Mouse (Mus musculus) megakaryocyte, embryonic 14.5 days (primary cell): ENCODE measurements around the gene 6030408B16Rik. TPM values are rescaled to one million over a fixed set of nuclear protein-coding genes. Genes with fewer than 3 reads are reported as not detected.

ENCODE experiments used
- H3K27me3 ChIP-seq: replicated peaks from 2 replicates; pipeline ENCODE3; 2012; ENCODE audit warnings: inconsistent platforms
- H3K36me3 ChIP-seq: replicated peaks from 2 replicates; pipeline ENCODE3; 2012; ENCODE audit warnings: low read length, inconsistent platforms, mixed read lengths
- H3K4me1 ChIP-seq: 2 replicates; pipeline ENCODE4 v1.6.1; 2012; ENCODE audit warnings: inconsistent platforms
- H3K4me3 ChIP-seq: replicated peaks from 2 replicates; pipeline ENCODE3; 2012; ENCODE audit warnings: moderate library complexity, mild to moderate bottlenecking, inconsistent platforms
- H3K9me3 ChIP-seq: 2 replicates; pipeline ENCODE4 v1.6.1; 2012; ENCODE audit warnings: inconsistent platforms
- FLI1 ChIP-seq: IDR thresholded peaks from 2 replicates; pipeline ENCODE4 v1.6.1; 2012; ENCODE audit warnings: low read length, inconsistent platforms, mixed read lengths
- GATA1 ChIP-seq: IDR thresholded peaks from 3 replicates; pipeline ENCODE4 v1.6.1; 2012; ENCODE audit warnings: mixed read lengths, low read length, inconsistent platforms, borderline replicate concordance
- polyA plus RNA-seq: library from polyadenylated mRNA; stranded (reverse); fragments of >175 nt; gene quantifications from 2 replicates; pipeline ENCODE4 v1.2.3, GENCODE M21; 2012; ENCODE audit warnings: low replicate concordance; ENCODE audit not compliant: insufficient read depth

The 6030408B16Rik gene
- polyA plus RNA-seq, 1 experiment: not detected

- Histone ChIP-seq H3K4me3 (peak within 1 kb of the TSS; percentile 91), H3K4me1 (peaks cover 85% of the 10 kb centered on the region), H3K27me3 (peaks cover 43% of the 10 kb centered on the region), H3K9me3 (peaks cover 17% of the 10 kb centered on the region), H3K36me3 (peaks cover 2% of the 10 kb centered on the region)
- TF ChIP-seq FLI1: no peak
- no peak for TF ChIP-seq GATA1
Observed at GRCm38 (mm10) chr15:101253886-101254795, 38.9 kb upstream of the 6030408B16Rik start, which contains the start of gene Nr4a1. TSS of gene Nr4a1 (plus strand) at chr15:101254269.

DNA sequence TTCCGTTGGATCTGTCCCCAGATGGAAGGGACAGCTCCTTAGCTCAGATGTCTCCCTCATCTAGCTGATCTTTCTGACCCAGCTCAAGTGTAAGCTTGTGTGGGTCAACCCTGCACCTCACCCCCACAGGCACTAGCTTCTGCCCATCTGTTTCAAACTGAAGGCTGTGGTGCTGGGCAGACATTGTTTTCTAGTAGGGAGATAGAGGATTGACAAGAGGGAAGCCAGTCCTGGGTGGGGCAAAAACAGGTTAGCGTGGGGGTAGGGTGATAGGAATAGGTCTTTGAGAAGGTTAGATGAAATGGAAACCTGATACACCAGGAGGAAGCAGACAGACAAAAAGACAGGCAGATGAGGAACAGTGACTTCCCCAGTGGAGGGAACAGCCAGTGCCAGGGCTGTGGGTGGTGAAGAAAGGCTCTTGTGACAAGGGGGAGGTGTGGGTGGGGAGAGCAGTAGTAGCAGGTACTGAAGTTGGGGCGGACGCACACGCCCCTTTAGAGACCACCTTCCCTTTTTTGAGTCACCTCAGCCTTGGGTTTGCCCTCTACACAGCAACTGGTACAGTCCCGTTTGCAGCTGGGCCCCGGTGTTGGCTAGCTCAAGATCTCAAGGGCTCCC is 37.1 kb upstream of the 6030408B16Rik start:
- Histone ChIP-seq H3K27me3 (peaks cover 41% of the 10 kb centered on the region), H3K4me3 (no peak overlapping the region), H3K4me1 (peaks cover 82% of the 10 kb centered on the region), H3K9me3 (peaks cover 13% of the 10 kb centered on the region), H3K36me3 (peaks cover 2% of the 10 kb centered on the region)
- TF ChIP-seq GATA1 (no peak), FLI1 (no peak)

- TF ChIP-seq GATA1 (no peak), FLI1 (no peak)
- Histone ChIP-seq H3K4me3 (peak overlapping the region; percentile 62), H3K9me3 (peaks cover 9% of the 10 kb centered on the region), H3K36me3 (peaks cover 2% of the 10 kb centered on the region), H3K27me3 (peaks cover 39% of the 10 kb centered on the region), H3K4me1 (peaks cover 82% of the 10 kb centered on the region)
Observed at GRCm38 (mm10) chr15:101256463-101257206, 36.4 kb upstream of the 6030408B16Rik start.

DNA sequence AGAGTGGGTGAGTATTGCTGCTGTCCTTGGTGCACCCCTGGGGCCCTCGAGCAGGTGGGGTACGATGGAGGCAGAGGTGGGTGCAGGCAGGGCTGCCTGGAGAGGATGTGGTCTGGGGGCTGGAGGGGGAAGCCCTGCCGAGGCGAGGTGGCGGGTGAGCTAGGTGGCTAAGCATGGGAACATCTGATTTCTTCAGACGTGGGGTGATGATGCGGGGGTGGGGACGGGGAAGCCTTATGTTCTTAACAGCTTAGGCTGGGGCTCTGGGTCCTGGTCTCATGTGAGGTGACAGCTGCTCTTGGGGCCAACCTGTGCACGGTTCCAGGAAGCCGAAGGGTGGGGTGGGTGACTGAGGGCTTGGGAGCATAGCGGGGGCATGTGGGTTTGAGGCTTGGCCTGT is 34.6 kb upstream of the 6030408B16Rik start:
- Histone ChIP-seq H3K4me3 (no peak overlapping the region), H3K36me3 (peaks cover 2% of the 10 kb centered on the region), H3K27me3 (peaks cover 25% of the 10 kb centered on the region), H3K4me1 (peaks cover 92% of the 10 kb centered on the region), H3K9me3 (peaks cover under 1% of the 10 kb centered on the region; the same call in 1 of the 2 replicates)
- TF ChIP-seq FLI1: no peak
- no peak for TF ChIP-seq GATA1

GRCm38 (mm10) chr15:101259922-101260321 is 33.1 kb upstream of the 6030408B16Rik start:
- H3K4me1 ChIP-seq: peaks cover 91% of the 10 kb centered on the region
- no peaks in the 10 kb centered on the region for H3K9me3 ChIP-seq
- TF ChIP-seq GATA1 (no peak), FLI1 (no peak)
- H3K27me3 ChIP-seq: peaks cover 22% of the 10 kb centered on the region
- H3K36me3 ChIP-seq: peaks cover 2% of the 10 kb centered on the region
- H3K4me3 ChIP-seq: peak overlapping the region; percentile 10

DNA sequence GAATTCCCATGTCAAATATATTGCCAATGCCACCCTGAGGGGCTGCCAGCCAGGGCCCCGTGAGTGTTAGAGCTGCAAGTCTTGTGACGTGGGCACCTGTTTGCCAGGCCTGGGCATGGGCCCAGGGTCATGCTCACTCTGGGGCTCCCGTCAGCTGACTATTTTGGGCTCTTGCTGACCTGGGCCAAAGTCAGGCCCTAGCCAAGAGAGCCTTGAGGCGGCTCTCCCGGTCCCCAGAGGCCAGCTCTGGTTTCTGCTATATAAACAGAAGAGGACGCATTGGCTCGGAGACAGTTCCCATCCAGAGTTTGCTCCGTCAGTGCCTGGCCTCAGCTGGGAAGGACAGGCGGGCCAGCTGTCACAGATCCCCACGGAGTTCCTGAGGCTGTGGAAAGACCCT is 32.6 kb upstream of the 6030408B16Rik start:
- H3K4me3 ChIP-seq: peak overlapping the region; percentile 0
- H3K36me3 ChIP-seq: peaks cover 2% of the 10 kb centered on the region
- H3K4me1 ChIP-seq: peaks cover 90% of the 10 kb centered on the region
- H3K27me3 ChIP-seq: peaks cover 23% of the 10 kb centered on the region
- H3K9me3 ChIP-seq: no peaks in the 10 kb centered on the region
- TF ChIP-seq FLI1 (no peak), GATA1 (no peak)

DNA sequence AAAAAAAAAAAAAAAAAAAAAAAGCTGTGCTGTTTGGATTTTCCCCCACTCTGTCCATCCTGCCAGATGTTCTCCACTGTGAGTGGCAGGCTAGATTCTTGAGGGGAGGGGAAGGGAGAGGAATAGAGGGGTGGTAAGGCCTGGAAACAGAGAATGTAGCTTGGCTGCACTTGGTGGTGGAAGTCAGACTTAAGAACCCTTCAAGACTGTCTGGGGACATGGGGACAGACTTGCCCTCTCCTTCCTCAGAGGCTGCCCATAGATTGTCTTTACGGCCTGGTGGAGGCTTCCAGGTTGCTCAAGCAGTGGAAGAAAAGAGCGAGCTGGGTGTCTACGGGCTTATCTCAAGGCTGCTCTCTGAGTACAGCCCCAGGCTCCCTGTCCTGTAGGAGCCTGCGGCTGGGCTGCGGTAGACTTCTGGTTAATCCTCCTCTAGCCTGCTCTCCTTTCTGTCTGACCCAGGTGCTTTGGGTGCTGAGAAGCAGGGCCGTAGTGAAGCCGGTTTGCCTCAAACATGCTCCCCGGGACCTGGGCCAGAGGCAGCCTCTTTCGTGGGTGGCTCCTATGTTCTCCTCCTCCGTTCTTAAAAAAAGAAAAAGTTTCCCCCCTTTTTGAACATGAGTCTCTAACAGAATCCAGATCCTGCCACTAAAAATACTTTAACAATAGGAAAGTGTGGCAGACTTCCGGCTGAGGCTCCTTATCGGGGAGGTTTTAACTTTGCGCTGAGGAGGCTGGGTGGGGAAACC is 32.0 kb upstream of the 6030408B16Rik start:
- Histone ChIP-seq H3K27me3 (peaks cover 28% of the 10 kb centered on the region), H3K4me3 (peak overlapping the region; percentile 84), H3K36me3 (peaks cover 2% of the 10 kb centered on the region), H3K4me1 (peaks cover 90% of the 10 kb centered on the region), H3K9me3 (no peaks in the 10 kb centered on the region)
- TF ChIP-seq FLI1: no peak
- no peak for TF ChIP-seq GATA1

GRCm38 (mm10) chr15:101262502-101262901 is 30.5 kb upstream of the 6030408B16Rik start:
- Histone ChIP-seq H3K9me3 (no peaks in the 10 kb centered on the region), H3K4me3 (peak overlapping the region; percentile 81), H3K36me3 (peaks cover 2% of the 10 kb centered on the region), H3K27me3 (peaks cover 33% of the 10 kb centered on the region), H3K4me1 (peaks cover 90% of the 10 kb centered on the region)
- no peak for TF ChIP-seq FLI1
- TF ChIP-seq GATA1: no peak
